Mouse (Mus musculus): ENCODE results near the gene Gm3468. TPM values are rescaled to one million over a fixed set of nuclear protein-coding genes. Genes with fewer than 3 reads are reported as not detected.

Gm3468 gene
- 3.4 and 3.6 TPM in 2 replicates for polyA plus RNA-seq (2015; fragmentation: Nextera tagmentation; extraction: Ambion mirVana)

GRCm38 (mm10) chr14:6108272-6108925 lies at the start of gene Gm3468:
Gm3468 (minus strand) TSS chr14:6108665.

GRCm38 (mm10) chr14:6125707-6126106 lies 17.2 kb upstream of the Gm3468 start, which contains the start of gene Gm3476:
Gm3476 (minus strand) TSS chr14:6125807.

GRCm38 (mm10) chr14:6093842-6094241 lies 14.6 kb downstream of the Gm3468 start, which contains the start of gene Gm8206:
Gm8206 (minus strand) TSS chr14:6093942.

GRCm38 (mm10) chr14:6058167-6058566 lies 50.3 kb downstream of the Gm3468 start, which contains the start of gene Gm6337:
Gm6337 (minus strand) TSS chr14:6058267.

Other genes starting within 250 kb of the Gm3468 start
- 1.5 and 1.7 TPM in 2 replicates for gene Gm8237, start 228.3 kb downstream of the Gm3468 start, polyA plus RNA-seq (2015; fragmentation: Nextera tagmentation; extraction: Ambion mirVana)
- gene Gm3248, start 146.9 kb downstream of the Gm3468 start, polyA plus RNA-seq (2015; fragmentation: Nextera tagmentation; extraction: Ambion mirVana) = 3.7 and 4.4 TPM in 2 replicates
- not detected in 2 replicates for gene Gm3453, start 129.5 kb downstream of the Gm3468 start, polyA plus RNA-seq (2015; fragmentation: Nextera tagmentation; extraction: Ambion mirVana)
- not detected in 2 replicates for gene Gm6337, start 50.4 kb downstream of the Gm3468 start, polyA plus RNA-seq (2015; fragmentation: Nextera tagmentation; extraction: Ambion mirVana)
- 3.9 and 5.9 TPM in 2 replicates for gene Gm8206, start 14.7 kb downstream of the Gm3468 start, polyA plus RNA-seq (2015; fragmentation: Nextera tagmentation; extraction: Ambion mirVana)
- gene Gm3476, start 17.1 kb upstream of the Gm3468 start, polyA plus RNA-seq (2015; fragmentation: Nextera tagmentation; extraction: Ambion mirVana) = not detected in 2 replicates
- not detected in 2 replicates for gene Gm21560, start 110.6 kb upstream of the Gm3468 start, polyA plus RNA-seq (2015; fragmentation: Nextera tagmentation; extraction: Ambion mirVana)
- 7.1 and 8.2 TPM in 2 replicates for gene Gm3411, start 178.6 kb upstream of the Gm3468 start, polyA plus RNA-seq (2015; fragmentation: Nextera tagmentation; extraction: Ambion mirVana)
- not detected in 2 replicates for gene Gm21103, start 196.2 kb upstream of the Gm3468 start, polyA plus RNA-seq (2015; fragmentation: Nextera tagmentation; extraction: Ambion mirVana)
- gene Gm3618, start 235.0 kb upstream of the Gm3468 start, polyA plus RNA-seq (2015; fragmentation: Nextera tagmentation; extraction: Ambion mirVana) = not detected in 2 replicates

All from neural tube, postnatal 0 days (tissue).